Mouse (Mus musculus) heart, embryonic 14.5 days (tissue): Measurements from ENCODE around the gene Capn15. TPM values are rescaled to one million over a fixed set of nuclear protein-coding genes. Genes with fewer than 3 reads are reported as not detected.

Experiments used
- ATAC-seq: fragments of 200-750 bp; cut with Nextera tagmentation; 2 replicates; pipeline ENCODE4 v1.8.0; 2017; ENCODE audit warnings: low read depth, moderate TSS enrichment; ENCODE audit not compliant: insufficient number of reproducible peaks, insufficient read depth, low FRiP score
- H3K27ac ChIP-seq, 2 experiments: fragments of 200-500 bp in 1 of 2; fragments of 300-500 bp in 1 of 2; sonication (generic) in 1 of 2; replicated peaks in 1 of 2; 2 replicates each; pipeline ENCODE4 v1.5.1; 2012 to 2014; ENCODE audit warnings: low read depth in 2 of 2, low read length in 2 of 2, control low read depth in 1 of 2, mild to moderate bottlenecking in 1 of 2, mixed read lengths in 1 of 2; ENCODE audit not compliant: control insufficient read depth in 1 of 2, insufficient read depth in 1 of 2
- H3K27me3 ChIP-seq: fragments of 300-500 bp; sonication (generic); 2 replicates; pipeline ENCODE4 v1.6.1; 2014; ENCODE audit warnings: mild to moderate bottlenecking, low read length, control low read depth; ENCODE audit not compliant: control insufficient read depth, insufficient read depth
- H3K36me3 ChIP-seq: fragments of 300-500 bp; sonication (generic); 2 replicates; pipeline ENCODE4 v1.6.1; 2014; ENCODE audit warnings: mild to moderate bottlenecking, control low read depth, low read length, mixed read lengths; ENCODE audit not compliant: control insufficient read depth, insufficient read depth
- H3K4me1 ChIP-seq, 2 experiments: fragments of 200-500 bp in 1 of 2; fragments of 300-500 bp in 1 of 2; sonication (generic) in 1 of 2; 2 replicates each; pipeline ENCODE4 v1.6.1; 2012 to 2014; ENCODE audit warnings: low read length in 2 of 2, control low read depth in 1 of 2, mixed read lengths in 1 of 2; ENCODE audit not compliant: control insufficient read depth in 2 of 2, insufficient read depth in 2 of 2
- H3K4me2 ChIP-seq: fragments of 300-500 bp; sonication (generic); 2 replicates; pipeline ENCODE4 v1.6.1; 2014; ENCODE audit warnings: mild to moderate bottlenecking, low read length
- H3K4me3 ChIP-seq, 2 experiments: fragments of 200-500 bp in 1 of 2; fragments of 300-500 bp in 1 of 2; sonication (generic) in 1 of 2; 2 replicates each; pipeline ENCODE4 v1.5.1; 2012 to 2014; ENCODE audit warnings: low read length in 2 of 2, mild to moderate bottlenecking in 2 of 2, control low read depth in 1 of 2, low read depth in 1 of 2, moderate library complexity in 1 of 2; ENCODE audit not compliant: control insufficient read depth in 1 of 2, insufficient read depth in 1 of 2
- H3K9ac ChIP-seq: fragments of 300-500 bp; sonication (generic); 2 replicates; pipeline ENCODE4 v1.6.1; 2014; ENCODE audit warnings: mild to moderate bottlenecking, low read length
- H3K9me3 ChIP-seq: fragments of 300-500 bp; sonication (generic); 2 replicates; pipeline ENCODE4 v1.6.1; 2016; ENCODE audit warnings: low read length, control low read depth; ENCODE audit not compliant: control insufficient read depth
- WGBS: fragments of 180-500 bp; shearing (Covaris S2); extraction: QIAGEN DNeasy Blood & Tissue Kit; methylation state at CpG from one replicate; pipeline ENCODE4 v1.1.7; 2014; 5-methylcytosine and 5-hydroxymethylcytosine counted together
- polyA plus RNA-seq: library from polyadenylated mRNA; unstranded; fragments of >200 nt; fragmentation: Nextera tagmentation; extraction: Ambion mirVana; gene quantifications from 2 replicates; pipeline ENCODE4 v1.2.1, GENCODE M21; 2014

Capn15 gene
- polyA plus RNA-seq, 1 experiment from 2014 or later, result 11.3 TPM

DNA sequence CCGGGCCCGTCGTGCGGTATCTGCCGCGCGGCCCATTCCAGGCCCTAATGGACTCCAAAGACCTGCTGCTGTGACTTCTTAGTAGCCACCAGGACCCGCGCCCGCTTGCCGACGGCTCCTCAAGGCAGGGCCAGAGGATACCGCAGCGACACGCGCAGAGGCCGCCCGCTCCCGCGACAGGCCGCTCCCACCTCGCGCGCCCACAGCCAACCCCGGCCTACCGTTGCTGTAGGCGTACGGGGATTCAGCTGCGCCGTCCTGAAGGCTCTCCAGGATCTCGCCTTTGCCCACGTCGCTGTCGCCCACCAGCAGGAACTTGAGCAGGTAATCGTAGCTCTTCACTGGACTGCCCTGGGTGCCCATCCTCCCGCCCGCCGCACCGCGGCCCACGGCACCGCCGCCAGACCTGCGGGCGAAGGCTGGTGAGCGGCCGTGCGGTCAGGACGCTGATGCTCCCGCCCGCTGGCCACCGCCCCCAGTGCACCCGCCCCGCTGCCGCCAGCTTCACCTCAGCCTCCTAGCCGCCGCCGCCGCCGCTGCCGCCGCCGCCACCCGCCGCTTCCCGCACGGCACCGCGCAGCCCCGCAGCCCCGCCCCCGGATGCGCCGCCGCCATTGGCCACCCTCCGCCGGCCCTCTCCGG, 66.3 kb downstream of the Capn15 start, which contains the start of gene Rab40c:
TSS of gene Rab40c (minus strand) at position 584 of the 642 bp plus-strand sequence.
- Histone ChIP-seq H3K9me3 (no peaks in the 10 kb centered on the region), H3K27me3 (no peaks in the 10 kb centered on the region), H3K36me3 (0 out of 2 replicates have a peak, but pooled peaks cover 12% of the 10 kb centered on the region), H3K4me3 (peak within 1 kb of the TSS; percentile 78 to 95), H3K4me1 (peaks cover 2 to 27% of the 10 kb centered on the region in 2 experiments; a peak in 2 of 4 replicates), H3K27ac (peak within 1 kb of the TSS; percentile 92 to 97), H3K4me2 (peak within 1 kb of the TSS; percentile 91), H3K9ac (peak within 1 kb of the TSS; percentile 93)
- WGBS, result under 1% methylated on average over 70 of the region's 78 CpGs
- peak; percentile 1; the same call in 1 of the 2 replicates for ATAC-seq

DNA sequence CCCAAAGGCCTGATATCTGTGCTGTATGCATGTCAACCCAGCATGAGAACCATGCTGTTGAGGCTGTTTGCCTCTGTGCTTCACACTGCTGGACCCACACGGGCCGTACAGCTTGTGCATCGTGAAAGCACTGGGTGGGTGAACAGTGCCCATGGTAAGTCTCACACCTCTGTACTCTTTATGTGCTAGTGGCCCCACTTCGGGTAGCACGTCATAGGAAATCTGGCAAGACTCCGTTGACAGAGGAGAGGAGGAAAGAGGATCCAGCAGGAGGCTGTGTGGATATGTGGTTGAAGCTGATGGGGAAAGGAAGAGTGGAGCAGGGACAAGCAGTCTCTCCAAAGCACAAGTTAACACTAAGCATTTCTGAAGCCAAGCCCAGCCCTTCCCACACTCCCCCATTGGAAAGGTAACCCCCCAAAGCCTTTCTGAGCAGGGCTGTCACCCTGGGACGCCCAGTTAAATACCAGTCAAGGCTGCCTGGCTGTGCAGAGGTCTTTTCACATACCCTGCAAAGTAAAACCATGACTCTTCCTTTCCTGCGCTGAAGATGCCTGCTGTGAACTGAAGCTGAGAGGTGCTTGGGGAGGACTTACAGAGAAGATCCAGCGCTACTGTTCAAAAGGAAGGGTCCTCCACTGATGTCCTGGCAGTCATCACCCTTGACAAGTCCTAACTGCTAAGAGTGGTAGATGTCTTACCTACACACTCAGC, 67.4 kb downstream of the Capn15 start:
- Histone ChIP-seq H3K4me1 (peaks cover 8 to 38% of the 10 kb centered on the region in 2 experiments), H3K4me3 (peak overlapping the region; percentile 78 to 95; a peak in 3 of 4 replicates), H3K27me3 (no peaks in the 10 kb centered on the region), H3K4me2 (peak overlapping the region; percentile 91), H3K9ac (peak overlapping the region; percentile 93), H3K36me3 (0 out of 2 replicates have a peak, but pooled peaks cover 12% of the 10 kb centered on the region), H3K9me3 (no peaks in the 10 kb centered on the region), H3K27ac (no peak overlapping the region)
- no peak for ATAC-seq
- 73% methylated on average over 9 of the region's 9 CpGs for WGBS

GRCm38 (mm10) chr17:25916931-25917647, 68.5 kb downstream of the Capn15 start:
- Histone ChIP-seq H3K9me3 (no peaks in the 10 kb centered on the region), H3K27me3 (no peaks in the 10 kb centered on the region), H3K9ac (no peak overlapping the region; the same call in 1 of the 2 replicates), H3K27ac (no peak overlapping the region), H3K4me1 (peaks cover 9 to 40% of the 10 kb centered on the region in 2 experiments), H3K4me2 (no peak overlapping the region), H3K4me3 (no peak overlapping the region), H3K36me3 (0 out of 2 replicates have a peak, but pooled peaks cover 14% of the 10 kb centered on the region)
- no peak for ATAC-seq
- 78% methylated on average over 8 of the region's 8 CpGs for WGBS

DNA sequence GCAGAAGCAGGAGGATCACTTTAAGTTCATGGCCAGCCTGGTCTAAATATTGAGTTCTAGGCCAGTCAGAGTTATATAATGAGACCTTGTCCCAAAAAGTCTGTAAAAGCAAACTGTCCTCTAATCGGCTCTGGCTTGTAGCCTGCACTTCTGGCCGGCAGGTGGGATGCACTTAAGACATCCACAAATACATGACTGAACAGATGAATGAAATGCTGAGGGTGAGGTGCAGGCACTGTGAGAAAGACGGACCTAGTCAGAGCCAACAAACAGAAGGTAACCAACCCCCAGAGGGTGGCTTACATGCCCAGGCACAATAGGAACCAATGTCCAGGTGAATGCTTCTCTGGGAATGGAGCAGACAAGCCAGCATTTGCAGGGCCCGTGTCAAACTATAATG, 71.3 kb downstream of the Capn15 start:
- H3K9me3 ChIP-seq, result no peaks in the 10 kb centered on the region
- no peak overlapping the region for H3K4me3 ChIP-seq
- no peaks in the 10 kb centered on the region for H3K27me3 ChIP-seq
- ATAC-seq, result no peak
- 0 out of 2 replicates have a peak, but pooled peaks cover 15% of the 10 kb centered on the region for H3K36me3 ChIP-seq
- no peak overlapping the region; the same call in 1 of the 2 replicates for H3K4me2 ChIP-seq
- H3K4me1 ChIP-seq, result peaks cover 9 to 40% of the 10 kb centered on the region in 2 experiments
- WGBS, result 62% methylated on average over 4 of the region's 4 CpGs
- H3K9ac ChIP-seq, result no peak overlapping the region; the same call in 1 of the 2 replicates
- peak overlapping the region; percentile 21 to 46; a peak in 2 of 4 replicates for H3K27ac ChIP-seq

- Histone ChIP-seq H3K36me3 (0 out of 2 replicates have a peak, but pooled peaks cover 15% of the 10 kb centered on the region), H3K4me1 (peaks cover 9 to 39% of the 10 kb centered on the region in 2 experiments), H3K27ac (peak overlapping the region; percentile 21 to 46; a peak in 2 of 4 replicates), H3K27me3 (no peaks in the 10 kb centered on the region), H3K4me2 (peak overlapping the region; percentile 36), H3K9ac (peak overlapping the region; percentile 51; the same call in 1 of the 2 replicates), H3K9me3 (no peaks in the 10 kb centered on the region), H3K4me3 (no peak overlapping the region)
- no peak for ATAC-seq
- 6% methylated on average over 1 of the region's 1 CpGs for WGBS
These were observed 71.7 kb downstream of the Capn15 start for GRCm38 (mm10) chr17:25913877-25914275.

GRCm38 (mm10) chr17:25913186-25913876, 72.3 kb downstream of the Capn15 start:
- 63% methylated on average over 14 of the region's 14 CpGs for WGBS
- peaks cover 8 to 33% of the 10 kb centered on the region in 2 experiments for H3K4me1 ChIP-seq
- no peaks in the 10 kb centered on the region for H3K9me3 ChIP-seq
- H3K27ac ChIP-seq, result peak overlapping the region; percentile 4 to 10; a peak in 1 of 4 replicates
- H3K9ac ChIP-seq, result peak overlapping the region; percentile 51; the same call in 1 of the 2 replicates
- no peaks in the 10 kb centered on the region for H3K27me3 ChIP-seq
- H3K4me2 ChIP-seq, result peak overlapping the region; percentile 36
- 0 out of 2 replicates have a peak, but pooled peaks cover 15% of the 10 kb centered on the region for H3K36me3 ChIP-seq
- H3K4me3 ChIP-seq, result no peak overlapping the region
- no peak for ATAC-seq
